Mouse (Mus musculus) neutrophil, adult 65 days (primary cell): ENCODE measurements around the gene Prl3a1. TPM values are rescaled to one million over a fixed set of nuclear protein-coding genes. Genes with fewer than 3 reads are reported as not detected.

Experiments
- total RNA-seq: library from RNA; stranded (reverse); gene quantifications from 2 replicates; pipeline ENCODE4 v1.2.4, GENCODE M21; 2023

Gene Prl3a1
- total RNA-seq = not detected in 2 replicates

DNA sequence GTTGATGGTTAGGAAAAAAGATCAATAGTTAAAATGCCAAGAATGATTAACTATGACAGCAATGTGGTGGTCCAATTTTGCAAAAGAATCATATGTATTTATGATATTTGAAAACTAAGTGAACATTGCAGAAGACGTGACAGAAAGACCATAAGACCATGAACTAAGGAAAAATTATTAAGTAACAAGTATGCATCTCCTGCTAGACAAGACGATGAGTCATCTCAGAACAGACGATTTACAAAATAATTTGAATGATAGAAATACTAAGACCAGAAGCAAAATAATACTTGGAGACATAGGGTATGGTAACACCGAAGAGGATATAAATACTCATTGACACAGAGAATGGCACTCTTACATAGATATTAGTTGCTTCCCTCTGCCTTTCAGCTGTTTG lies at the start of gene Prl3a1:
Prl3a1 (plus strand) TSS at position 301 of the 400 bp plus-strand sequence.

DNA sequence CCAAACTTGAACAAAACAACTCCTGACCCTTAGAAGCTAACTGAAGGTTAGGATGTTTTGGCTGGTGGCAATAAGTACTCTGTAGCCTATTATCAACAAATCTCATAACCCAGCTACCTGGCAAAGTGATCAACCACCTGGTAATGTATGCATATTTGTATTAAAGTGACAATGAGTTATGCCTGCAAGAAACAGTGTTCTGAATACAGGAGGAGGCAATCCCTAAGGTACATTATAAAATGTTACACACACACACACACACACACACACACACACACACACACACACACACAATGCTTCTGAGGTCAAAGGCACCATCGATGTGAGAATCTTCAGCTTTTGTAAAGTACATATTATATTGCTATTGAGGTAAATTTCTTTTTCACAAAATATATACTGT lies 17.7 kb upstream of the Prl3a1 start, which contains the start of gene Prl3b1:
Prl3b1 (plus strand) TSS at position 301 of the 400 bp plus-strand sequence.

DNA sequence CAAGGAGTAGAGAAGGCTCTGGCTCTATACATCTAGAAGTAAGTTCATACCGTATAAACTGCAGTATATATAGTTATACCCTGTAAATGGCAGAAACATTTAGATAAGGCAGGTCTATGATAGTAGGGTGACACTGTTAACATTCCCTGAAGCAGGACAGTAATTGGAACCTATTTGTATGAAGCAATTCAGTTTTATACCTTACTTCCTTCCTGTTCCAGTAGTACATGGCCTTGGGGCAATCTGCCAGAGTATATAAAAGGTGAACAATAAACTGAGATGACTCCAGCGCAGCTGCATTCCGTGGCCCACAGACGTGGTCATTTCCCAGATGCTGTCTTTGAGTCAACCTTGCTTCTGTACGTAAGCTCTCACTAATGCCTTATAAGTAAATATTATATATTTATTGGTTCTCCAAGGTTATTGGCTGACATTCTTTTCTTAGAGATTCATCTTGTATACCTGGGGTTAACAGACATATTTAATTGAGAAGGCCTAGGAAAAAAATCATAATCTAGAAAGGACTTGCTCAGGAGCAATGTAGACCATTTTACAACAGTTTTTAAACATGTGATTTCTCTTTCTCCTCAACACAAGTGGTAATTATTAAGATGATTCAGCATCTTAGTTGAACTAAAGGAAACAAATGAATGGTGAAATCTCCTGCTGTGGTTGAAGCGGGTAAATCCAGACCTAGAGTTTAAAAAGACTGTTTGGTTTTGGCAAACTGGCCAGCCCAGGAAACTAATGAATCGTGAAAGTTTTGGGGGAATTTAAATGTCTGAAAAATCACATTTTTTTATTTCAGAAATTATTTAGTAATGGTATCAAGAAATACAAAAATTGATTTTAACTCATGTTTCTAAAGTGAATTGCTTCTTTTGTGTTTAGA lies 53.3 kb downstream of the Prl3a1 start, which contains the start of gene Prl6a1:
Prl6a1 (plus strand) TSS at position 294 of the 892 bp plus-strand sequence.

Other genes starting within 250 kb of the Prl3a1 start
- gene Prl, start 201.9 kb upstream of the Prl3a1 start, total RNA-seq = not detected in 2 replicates
- not detected in 2 replicates for gene Prl3d1, start 165.2 kb upstream of the Prl3a1 start, total RNA-seq
- gene Prl3d2, start 137.7 kb upstream of the Prl3a1 start, total RNA-seq = not detected in 2 replicates
- gene Prl3d3, start 102.6 kb upstream of the Prl3a1 start, total RNA-seq = not detected in 2 replicates
- gene Prl3c1, start 62.8 kb upstream of the Prl3a1 start, total RNA-seq = not detected in 2 replicates
- gene Prl3b1, start 17.6 kb upstream of the Prl3a1 start, total RNA-seq = not detected in 2 replicates
- not detected in 2 replicates for gene Prl6a1, start 53.2 kb downstream of the Prl3a1 start, total RNA-seq
- gene Prl8a2, start 86.2 kb downstream of the Prl3a1 start, total RNA-seq = not detected in 2 replicates
- not detected in 2 replicates for gene Prl2b1, start 131.4 kb downstream of the Prl3a1 start, total RNA-seq
- gene Prl8a6, start 179.3 kb downstream of the Prl3a1 start, total RNA-seq = not detected in 2 replicates